Mouse (Mus musculus): ENCODE measurements around the gene Nfkbid.

- TF ChIP-seq FLI1 (IDR thresholded peaks at IDR 0.05; ENCODE audit: low read length) (peak; percentile 17; the same call in 1 of the 2 replicates), GATA1 (IDR thresholded peaks at IDR 0.05; ENCODE audit: borderline replicate concordance, low read length) (no peak)
Observed at GRCm38 (mm10) chr7:30419561-30420499, 1.7 kb upstream of the Nfkbid start, which contains the start of gene Hcst.

Measured in megakaryocyte, embryonic 14.5 days (primary cell).